Mouse (Mus musculus) natural killer cell, adult 2 months (primary cell): ENCODE measurements around the gene Gm49416.

Source experiments
- DNase-seq, 2 experiments: peaks; one replicate each; pipeline ENCODE4 v3.0.0; 2022; ENCODE audit warnings: low spot score in 2 of 2

The Gm49416 gene

GRCm38 (mm10) chr19:8920073-8920736, 31.5 kb downstream of the Gm49416 start, which contains the start of gene B3gat3:
TSS of gene B3gat3 (plus strand) at chr19:8920374.
- DNase-seq, result peak; percentile 87 to 93

- DNase-seq, result no peak
Measured at GRCm38 (mm10) chr19:8920836-8921291, 32.1 kb downstream of the Gm49416 start.

DNA sequence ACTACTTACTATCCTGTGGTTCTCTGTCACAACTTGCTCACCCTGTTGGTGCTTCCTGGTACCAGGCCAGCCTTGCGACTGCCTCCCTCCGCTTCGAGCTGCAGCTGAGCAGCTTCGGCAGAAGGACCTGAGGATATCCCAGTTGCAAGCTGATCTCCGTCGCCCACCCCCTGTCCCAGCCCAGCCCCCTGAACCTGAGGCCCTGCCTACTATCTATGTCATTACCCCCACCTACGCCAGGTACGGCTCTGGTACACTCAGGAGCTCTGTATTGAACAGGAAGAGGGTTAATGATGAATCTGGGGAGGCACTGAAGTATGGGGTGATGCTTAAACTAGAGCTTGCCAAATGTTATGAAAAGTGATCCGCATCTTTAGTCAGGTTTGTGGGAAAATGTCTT, 33.0 kb downstream of the Gm49416 start:
- no peak for DNase-seq

GRCm38 (mm10) chr19:8926766-8927165, 38.0 kb downstream of the Gm49416 start:
- DNase-seq, result peak; percentile 53 to 62

GRCm38 (mm10) chr19:8927891-8928525, 39.3 kb downstream of the Gm49416 start:
- DNase-seq, result no peak

- DNase-seq, result no peak
Measured at GRCm38 (mm10) chr19:8928689-8929223, 40.0 kb downstream of the Gm49416 start.

DNA sequence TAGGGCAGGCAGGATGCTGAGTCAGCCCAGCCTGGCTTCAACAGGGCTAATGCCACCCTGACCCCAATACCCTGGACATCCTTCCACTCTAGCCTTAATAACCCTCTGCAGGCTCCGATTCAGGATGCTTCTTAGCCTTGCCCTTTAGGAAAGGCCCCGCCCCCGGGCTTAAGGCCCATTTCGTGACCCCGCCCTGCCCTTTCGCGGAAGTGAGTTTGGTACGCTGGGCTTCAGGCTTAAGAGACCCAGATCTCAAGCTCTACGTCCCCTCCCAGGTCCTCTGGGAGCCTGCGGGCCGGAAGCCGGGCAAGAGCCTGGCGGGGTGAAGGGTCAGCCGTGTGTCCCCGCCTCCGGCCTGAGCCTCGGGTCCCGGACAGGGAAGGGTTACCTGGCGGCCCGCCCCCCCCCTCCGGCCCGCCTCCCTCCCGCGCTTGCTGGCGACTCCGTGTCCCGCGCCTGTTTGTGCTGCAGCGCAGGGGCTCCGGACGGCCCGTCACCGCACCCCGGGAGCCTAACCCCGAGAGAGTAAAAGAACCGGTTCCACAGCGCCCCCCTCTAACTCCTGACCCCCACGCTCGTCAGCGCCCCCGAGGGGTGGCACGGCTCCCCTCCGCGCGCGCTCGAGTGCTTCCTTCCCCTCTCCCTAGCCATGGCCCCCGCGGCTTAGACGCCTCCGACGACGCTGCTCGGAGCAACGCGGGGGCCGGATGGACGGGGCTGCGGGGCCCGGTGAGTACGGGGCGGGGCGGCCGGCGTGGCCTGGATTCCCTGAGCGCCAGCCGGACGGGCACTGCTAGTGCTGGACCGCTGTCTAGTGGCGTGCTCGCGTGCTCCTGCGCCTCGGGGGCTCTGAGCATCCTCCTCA, 40.7 kb downstream of the Gm49416 start, which contains the start of the genes Rom1 and Eml3:
Rom1 (minus strand) TSS at position 133 of the 865 bp plus-strand sequence.
Eml3 (plus strand) TSS at position 329 of the 865 bp plus-strand sequence.
- DNase-seq, result peak; percentile 77 to 80

GRCm38 (mm10) chr19:8930117-8930516, 41.4 kb downstream of the Gm49416 start:
- no peak for DNase-seq

DNA sequence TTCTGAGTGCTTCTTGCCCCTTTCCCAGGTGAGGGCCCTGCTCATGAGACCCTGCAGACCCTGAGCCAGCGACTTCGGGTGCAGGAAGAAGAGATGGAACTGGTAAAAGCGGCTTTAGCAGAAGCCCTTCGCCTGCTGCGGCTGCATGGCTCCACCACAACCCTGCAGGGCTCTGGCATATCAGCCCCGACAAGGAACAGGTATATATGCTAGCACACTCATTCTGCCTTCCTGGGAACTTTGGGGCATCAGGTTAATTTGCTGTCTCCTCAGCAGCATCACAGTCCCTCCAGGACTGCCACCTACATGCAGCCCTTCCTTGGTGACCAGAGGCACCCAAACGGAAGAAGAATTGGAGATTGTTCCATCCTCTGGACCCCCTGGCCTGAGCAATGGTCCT, 42.0 kb downstream of the Gm49416 start:
- no peak for DNase-seq

DNA sequence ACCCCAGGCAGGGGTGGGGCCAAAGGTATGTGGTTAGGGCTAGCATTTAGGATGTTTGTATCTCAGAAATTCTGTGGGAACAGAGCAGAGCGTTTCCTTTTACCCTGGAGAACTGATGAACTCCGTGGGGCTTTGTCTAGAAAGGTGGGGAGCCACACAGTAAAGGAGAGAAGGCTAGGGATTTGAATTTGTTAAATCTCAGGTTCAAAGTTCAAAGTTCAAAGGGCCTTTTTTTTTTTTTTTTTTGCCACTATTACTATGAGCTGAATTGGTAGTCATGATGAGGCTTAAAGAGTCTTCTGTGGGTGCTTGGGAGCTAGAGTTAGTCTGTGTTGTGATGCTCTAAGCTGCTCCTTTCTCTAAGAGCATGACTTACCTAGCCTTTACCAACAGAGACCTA, 48.0 kb downstream of the Gm49416 start:
- DNase-seq, result no peak

GRCm38 (mm10) chr19:8940526-8941133, 51.9 kb downstream of the Gm49416 start:
- DNase-seq, result no peak

- DNase-seq, result no peak
Measured at GRCm38 (mm10) chr19:8941136-8941514, 52.4 kb downstream of the Gm49416 start.

- peak; percentile 95 to 96 for DNase-seq
Measured at GRCm38 (mm10) chr19:8941515-8942217, 52.9 kb downstream of the Gm49416 start, which contains the start of gene Mta2. TSS of gene Mta2 (plus strand) at chr19:8941875.

DNA sequence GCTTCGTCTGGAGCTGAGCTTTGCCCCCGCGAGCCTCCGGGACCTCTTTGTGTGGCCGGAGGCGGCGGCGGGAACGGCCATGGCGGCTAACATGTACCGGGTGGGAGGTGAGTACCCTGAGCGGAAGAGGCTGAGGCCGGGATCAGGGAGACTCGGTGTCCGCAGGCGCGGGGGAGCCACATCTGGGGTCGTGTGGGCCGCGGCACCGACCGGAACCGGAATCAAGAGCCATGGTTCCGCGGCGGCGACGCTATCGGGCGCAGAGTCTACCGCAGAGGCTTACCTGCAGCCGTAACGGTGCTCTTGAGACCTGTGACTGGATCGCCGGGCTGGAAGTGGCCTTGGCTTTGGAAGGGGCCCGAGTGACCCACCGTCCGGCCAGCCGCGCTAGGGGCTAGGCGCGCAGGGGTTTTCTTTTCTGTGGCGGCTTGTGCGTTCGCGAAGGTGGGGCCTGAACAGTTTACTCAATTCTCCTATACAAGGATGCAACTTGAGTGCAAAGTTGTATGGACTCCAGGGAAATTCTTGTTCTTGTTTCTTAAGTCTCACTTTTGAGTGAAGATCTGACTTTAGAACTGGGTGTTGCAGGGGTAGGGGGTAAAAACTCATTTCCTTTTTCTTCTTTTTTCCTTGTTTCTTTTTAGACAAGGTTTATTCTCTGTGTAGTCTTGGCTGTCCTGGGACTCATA, 53.7 kb downstream of the Gm49416 start:
- DNase-seq, result no peak

GRCm38 (mm10) chr19:8943047-8943446, 54.3 kb downstream of the Gm49416 start:
- DNase-seq, result no peak

DNA sequence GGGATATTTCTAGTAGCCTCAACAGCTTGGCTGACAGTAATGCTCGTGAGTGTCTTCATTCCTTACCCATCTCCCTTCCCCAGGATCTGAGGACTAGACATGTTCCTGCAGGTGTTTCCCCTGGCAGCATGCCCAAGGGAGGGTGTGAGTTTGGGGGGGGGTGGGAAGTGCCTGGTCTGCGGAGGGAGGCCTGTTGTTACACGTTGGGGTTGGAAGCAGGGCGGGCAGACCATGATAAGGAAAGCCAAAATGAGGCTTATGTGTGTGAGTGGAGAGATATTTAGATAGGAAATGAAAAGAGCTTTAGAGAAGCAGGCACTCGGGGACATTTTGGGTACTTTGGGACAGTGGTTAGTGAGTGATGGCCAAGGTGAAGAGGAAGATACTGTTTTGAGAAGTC, 55.3 kb downstream of the Gm49416 start:
- DNase-seq, result no peak

GRCm38 (mm10) chr19:8944750-8945149, 56.0 kb downstream of the Gm49416 start:
- DNase-seq, result peak; percentile 58
